Mouse (Mus musculus): ENCODE measurements at regions not wholly inside any gene's neighbourhood (a gene's known extent, or its start where the extent isn't known, plus 50 kb on each side); places are given as distances from the start of the nearest gene placed in this dataset.

GRCm38 (mm10) chr12:35827797-35828196 lies 97.6 kb upstream of the Agr3 start:
- H3K4me1 ChIP-seq (ENCODE audit: insufficient read depth): no peaks in the 10 kb centered on the region
- no peak for TF ChIP-seq CTCF (IDR thresholded peaks at IDR 0.05; ENCODE audit: low read depth)
- no peaks in the 10 kb centered on the region for H3K36me3 ChIP-seq (ENCODE audit: insufficient read depth)
- WGBS: 60% methylated on average over 2 of the region's 2 CpGs
- no peaks in the 10 kb centered on the region for H3K27me3 ChIP-seq (ENCODE audit: insufficient read depth, low read length)
- no peak overlapping the region for H3K4me2 ChIP-seq (ENCODE audit: low read depth)
- H3K4me3 ChIP-seq (ENCODE audit: low read depth, low read length): no peak overlapping the region
- ATAC-seq (no peak), DNase-seq (no peak)
- no peaks in the 10 kb centered on the region for H3K9me3 ChIP-seq (ENCODE audit: low read length)
- no peak overlapping the region for H3K27ac ChIP-seq (ENCODE audit: low read depth, low read length)
- no peak overlapping the region for H3K9ac ChIP-seq

- 94% methylated on average over 5 of the region's 5 CpGs for WGBS
- DNase-seq (no peak), ATAC-seq (no peak)
- no peak overlapping the region for H3K9ac ChIP-seq
- no peaks in the 10 kb centered on the region for H3K9me3 ChIP-seq (ENCODE audit: low read length)
- H3K36me3 ChIP-seq (ENCODE audit: insufficient read depth): no peaks in the 10 kb centered on the region
- no peaks in the 10 kb centered on the region for H3K4me1 ChIP-seq (ENCODE audit: insufficient read depth)
- no peak overlapping the region for H3K4me2 ChIP-seq (ENCODE audit: low read depth)
- TF ChIP-seq CTCF (IDR thresholded peaks at IDR 0.05; ENCODE audit: low read depth): no peak
- no peaks in the 10 kb centered on the region for H3K27me3 ChIP-seq (ENCODE audit: insufficient read depth, low read length)
- no peak overlapping the region for H3K4me3 ChIP-seq (ENCODE audit: low read depth, low read length)
- no peak overlapping the region for H3K27ac ChIP-seq (ENCODE audit: low read depth, low read length)
Measured at GRCm38 (mm10) chr12:35826990-35827389, 98.4 kb upstream of the Agr3 start.

- Histone ChIP-seq H3K27ac (ENCODE audit: low read depth, low read length) (no peak overlapping the region), H3K36me3 (ENCODE audit: insufficient read depth) (no peaks in the 10 kb centered on the region), H3K9me3 (ENCODE audit: low read length) (no peaks in the 10 kb centered on the region), H3K27me3 (ENCODE audit: insufficient read depth, low read length) (no peaks in the 10 kb centered on the region), H3K9ac (no peak overlapping the region), H3K4me3 (ENCODE audit: low read depth, low read length) (no peak overlapping the region), H3K4me2 (ENCODE audit: low read depth) (no peak overlapping the region), H3K4me1 (ENCODE audit: insufficient read depth) (no peaks in the 10 kb centered on the region)
- ATAC-seq (no peak), DNase-seq (peak; percentile 7)
- no peak for TF ChIP-seq CTCF (IDR thresholded peaks at IDR 0.05; ENCODE audit: low read depth)
- 28% methylated on average over 5 of the region's 5 CpGs for WGBS
Measured at GRCm38 (mm10) chr12:35824587-35824987, 100.8 kb upstream of the Agr3 start.

- H3K27ac ChIP-seq (ENCODE audit: low read depth, low read length): no peak overlapping the region
- no peak for TF ChIP-seq CTCF (IDR thresholded peaks at IDR 0.05; ENCODE audit: low read depth)
- no peaks in the 10 kb centered on the region for H3K27me3 ChIP-seq (ENCODE audit: insufficient read depth, low read length)
- ATAC-seq (no peak), DNase-seq (no peak)
- no peaks in the 10 kb centered on the region for H3K36me3 ChIP-seq (ENCODE audit: insufficient read depth)
- H3K9ac ChIP-seq: no peak overlapping the region
- no peak overlapping the region for H3K4me3 ChIP-seq (ENCODE audit: low read depth, low read length)
- no peaks in the 10 kb centered on the region for H3K9me3 ChIP-seq (ENCODE audit: low read length)
- H3K4me2 ChIP-seq (ENCODE audit: low read depth): no peak overlapping the region
- 82% methylated on average over 2 of the region's 2 CpGs for WGBS
- no peaks in the 10 kb centered on the region for H3K4me1 ChIP-seq (ENCODE audit: insufficient read depth)
Measured at GRCm38 (mm10) chr12:35799261-35799660, 126.2 kb upstream of the Agr3 start.

- no peak overlapping the region for H3K9ac ChIP-seq
- DNase-seq: no peak
- no peak overlapping the region for H3K27ac ChIP-seq (ENCODE audit: low read depth, low read length)
- no peak overlapping the region for H3K4me3 ChIP-seq (ENCODE audit: low read depth, low read length)
- 95% methylated on average over 2 of the region's 2 CpGs for WGBS
- H3K9me3 ChIP-seq (ENCODE audit: low read length): no peaks in the 10 kb centered on the region
- no peaks in the 10 kb centered on the region for H3K36me3 ChIP-seq (ENCODE audit: insufficient read depth)
- H3K27me3 ChIP-seq (ENCODE audit: insufficient read depth, low read length): no peaks in the 10 kb centered on the region
- ATAC-seq: no peak
- H3K4me1 ChIP-seq (ENCODE audit: insufficient read depth): no peaks in the 10 kb centered on the region
- H3K4me2 ChIP-seq (ENCODE audit: low read depth): no peak overlapping the region
- no peak for TF ChIP-seq CTCF (IDR thresholded peaks at IDR 0.05; ENCODE audit: low read depth)
Measured at GRCm38 (mm10) chr12:35775396-35775795, 150.0 kb upstream of the Agr3 start.

GRCm38 (mm10) chr12:35770387-35771024 lies 154.9 kb upstream of the Agr3 start:
- Histone ChIP-seq H3K9ac (no peak overlapping the region), H3K27ac (ENCODE audit: low read depth, low read length) (no peak overlapping the region), H3K9me3 (ENCODE audit: low read length) (no peaks in the 10 kb centered on the region), H3K4me2 (ENCODE audit: low read depth) (no peak overlapping the region), H3K4me1 (ENCODE audit: insufficient read depth) (no peaks in the 10 kb centered on the region), H3K4me3 (ENCODE audit: low read depth, low read length) (no peak overlapping the region), H3K36me3 (ENCODE audit: insufficient read depth) (no peaks in the 10 kb centered on the region), H3K27me3 (ENCODE audit: insufficient read depth, low read length) (no peaks in the 10 kb centered on the region)
- DNase-seq (no peak), ATAC-seq (no peak)
- 82% methylated on average over 5 of the region's 5 CpGs for WGBS
- no peak for TF ChIP-seq CTCF (IDR thresholded peaks at IDR 0.05; ENCODE audit: low read depth)

- WGBS: 92% methylated on average over 1 of the region's 1 CpGs
- no peak overlapping the region for H3K4me3 ChIP-seq (ENCODE audit: low read depth, low read length)
- no peak overlapping the region for H3K4me2 ChIP-seq (ENCODE audit: low read depth)
- H3K9me3 ChIP-seq (ENCODE audit: low read length): no peaks in the 10 kb centered on the region
- no peaks in the 10 kb centered on the region for H3K27me3 ChIP-seq (ENCODE audit: insufficient read depth, low read length)
- H3K27ac ChIP-seq (ENCODE audit: low read depth, low read length): no peak overlapping the region
- ATAC-seq (no peak), DNase-seq (no peak)
- H3K36me3 ChIP-seq (ENCODE audit: insufficient read depth): no peaks in the 10 kb centered on the region
- TF ChIP-seq CTCF (IDR thresholded peaks at IDR 0.05; ENCODE audit: low read depth): no peak
- H3K9ac ChIP-seq: no peak overlapping the region
- H3K4me1 ChIP-seq (ENCODE audit: insufficient read depth): no peaks in the 10 kb centered on the region
Measured at GRCm38 (mm10) chr12:35758916-35759315, 166.5 kb upstream of the Agr3 start.
